Mouse (Mus musculus): ENCODE data around the gene Celf2. TPM values are rescaled to one million over a fixed set of nuclear protein-coding genes. Genes with fewer than 3 reads are reported as not detected.

The Celf2 gene
- polyA plus RNA-seq, 1 experiment = 8.9 TPM

DNA sequence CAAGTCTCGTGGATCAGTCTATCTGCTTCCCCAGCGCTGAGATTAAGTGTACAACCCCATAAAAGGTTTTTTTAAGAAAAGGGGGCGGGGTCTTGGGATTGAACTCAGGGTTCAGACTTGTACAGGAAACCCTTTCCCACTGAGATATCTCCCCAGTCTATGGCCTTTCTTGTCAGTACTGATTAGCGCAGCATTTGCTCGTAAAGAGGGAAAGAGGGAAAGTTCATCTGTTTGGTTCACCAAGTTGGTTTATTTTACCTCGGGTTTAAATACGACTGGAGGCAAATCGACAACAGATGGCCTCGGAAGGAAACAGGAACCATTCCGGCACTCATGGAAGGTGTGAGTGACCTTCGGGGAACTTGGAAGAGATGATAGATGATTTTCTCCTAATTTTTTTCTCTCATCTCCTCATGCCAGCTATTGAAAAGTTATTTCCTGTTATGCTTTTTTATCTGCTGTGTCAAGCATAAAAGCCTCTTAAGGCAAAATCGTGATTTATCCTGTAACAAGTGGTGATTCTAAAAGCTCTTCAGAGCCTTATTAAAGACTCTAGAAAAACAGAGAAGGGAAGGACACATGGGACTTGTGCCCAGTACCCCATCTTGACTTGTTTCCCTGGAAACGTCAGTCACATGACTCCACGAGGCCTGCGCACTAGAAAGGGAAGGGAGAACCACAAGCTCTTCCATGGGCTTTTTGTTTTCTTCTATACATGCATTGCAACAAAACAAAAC is 585.5 kb downstream of the Celf2 start:
- Histone ChIP-seq H3K27me3 (ENCODE audit: control insufficient read depth, insufficient read depth, low read length) (no peaks in the 10 kb centered on the region), H3K4me1 (ENCODE audit: control insufficient read depth, insufficient read depth, insufficient read length, low read length) (no peaks in the 10 kb centered on the region), H3K36me3 (ENCODE audit: control insufficient read depth, insufficient read depth, low read length) (no peaks in the 10 kb centered on the region), H3K27ac (ENCODE audit: insufficient read depth, low read depth, low read length) (no peak overlapping the region), H3K4me3 (ENCODE audit: low read depth, low read length) (no peak overlapping the region)
- 63% methylated on average over 15 of the region's 15 CpGs for WGBS
- no peak for TF ChIP-seq POLR2A (IDR thresholded peaks at IDR 0.05; ENCODE audit: low read depth, low read length)
- TF ChIP-seq CTCF (IDR thresholded peaks at IDR 0.05; ENCODE audit: extremely low read depth, insufficient read length, insufficient replicate concordance, low read depth, low read length) = no peak

DNA sequence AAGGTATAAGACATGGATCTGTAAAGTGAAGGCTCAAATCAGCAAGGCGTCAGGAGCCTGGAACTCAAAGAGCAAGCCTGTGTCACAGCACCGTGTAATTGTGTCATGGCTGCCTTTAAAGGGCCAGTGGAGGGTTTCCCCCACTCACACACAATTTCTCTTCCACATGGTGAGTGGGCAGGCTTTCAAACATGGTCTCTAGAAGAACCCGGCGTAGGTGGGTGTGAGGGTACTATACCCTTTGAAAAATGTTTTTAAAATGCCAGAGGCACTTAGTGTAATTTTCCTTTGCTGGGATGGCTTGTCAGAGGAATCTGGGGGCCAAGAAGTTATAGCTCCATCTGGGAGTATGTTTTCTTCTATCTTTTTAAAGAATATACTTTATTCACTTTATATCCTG is 594.0 kb downstream of the Celf2 start:
- H3K36me3 ChIP-seq (ENCODE audit: control insufficient read depth, insufficient read depth, low read length) = no peaks in the 10 kb centered on the region
- no peak for TF ChIP-seq POLR2A (IDR thresholded peaks at IDR 0.05; ENCODE audit: low read depth, low read length)
- no peaks in the 10 kb centered on the region for H3K4me1 ChIP-seq (ENCODE audit: control insufficient read depth, insufficient read depth, insufficient read length, low read length)
- 89% methylated on average over 4 of the region's 4 CpGs for WGBS
- H3K4me3 ChIP-seq (ENCODE audit: low read depth, low read length) = no peak overlapping the region
- H3K27ac ChIP-seq (ENCODE audit: insufficient read depth, low read depth, low read length) = no peak overlapping the region
- H3K27me3 ChIP-seq (ENCODE audit: control insufficient read depth, insufficient read depth, low read length) = no peaks in the 10 kb centered on the region

DNA sequence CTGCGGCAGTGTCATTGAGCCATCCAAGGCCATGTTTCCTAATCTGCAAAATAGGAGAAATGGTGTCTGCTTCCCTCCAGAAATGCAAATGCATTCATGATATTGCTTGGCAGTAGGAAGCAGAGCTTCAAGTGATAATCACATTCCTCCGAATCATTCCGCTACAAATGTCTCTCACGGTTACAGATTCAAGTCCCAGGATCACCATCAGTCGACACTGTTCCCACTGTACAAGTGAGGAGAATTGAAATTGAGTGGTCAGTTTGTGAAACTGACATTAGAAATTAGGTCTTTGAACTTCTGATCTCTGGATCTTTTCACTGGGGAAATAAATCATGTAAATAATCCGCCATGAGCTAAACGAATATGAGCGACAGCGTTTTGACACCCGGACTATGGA is 596.0 kb downstream of the Celf2 start:
- H3K27ac ChIP-seq (ENCODE audit: insufficient read depth, low read depth, low read length) = no peak overlapping the region
- TF ChIP-seq POLR2A (IDR thresholded peaks at IDR 0.05; ENCODE audit: low read depth, low read length) (no peak), CTCF (IDR thresholded peaks at IDR 0.05; ENCODE audit: extremely low read depth, insufficient read length, insufficient replicate concordance, low read depth, low read length) (no peak)
- no peak overlapping the region for H3K4me3 ChIP-seq (ENCODE audit: low read depth, low read length)
- H3K4me1 ChIP-seq (ENCODE audit: control insufficient read depth, insufficient read depth, insufficient read length, low read length) = no peaks in the 10 kb centered on the region
- no peaks in the 10 kb centered on the region for H3K36me3 ChIP-seq (ENCODE audit: control insufficient read depth, insufficient read depth, low read length)
- no peaks in the 10 kb centered on the region for H3K27me3 ChIP-seq (ENCODE audit: control insufficient read depth, insufficient read depth, low read length)
- WGBS = 94% methylated on average over 10 of the region's 10 CpGs

DNA sequence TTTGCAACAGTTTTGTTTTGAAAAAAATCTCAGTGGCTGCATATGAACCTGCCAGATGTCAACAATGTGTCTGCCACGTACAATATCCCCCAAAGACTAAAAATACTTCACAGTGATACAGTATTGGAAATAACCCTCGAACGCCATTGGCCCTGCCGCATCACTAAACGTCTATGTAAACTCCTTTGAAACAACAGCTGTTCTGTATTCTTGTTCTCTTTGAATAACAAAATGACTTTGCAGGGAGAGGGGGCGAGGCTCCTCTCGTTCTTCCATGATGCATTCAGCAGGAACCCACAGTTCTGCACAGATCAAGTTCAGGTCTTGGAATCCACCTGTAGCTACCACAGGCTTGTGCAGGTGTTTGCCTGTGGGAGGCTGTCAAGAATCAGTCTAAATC is 597.4 kb downstream of the Celf2 start:
- 71% methylated on average over 7 of the region's 7 CpGs for WGBS
- no peak overlapping the region for H3K4me3 ChIP-seq (ENCODE audit: low read depth, low read length)
- H3K4me1 ChIP-seq (ENCODE audit: control insufficient read depth, insufficient read depth, insufficient read length, low read length) = no peaks in the 10 kb centered on the region
- TF ChIP-seq POLR2A (IDR thresholded peaks at IDR 0.05; ENCODE audit: low read depth, low read length) (no peak), CTCF (IDR thresholded peaks at IDR 0.05; ENCODE audit: extremely low read depth, insufficient read length, insufficient replicate concordance, low read depth, low read length) (no peak)
- no peaks in the 10 kb centered on the region for H3K36me3 ChIP-seq (ENCODE audit: control insufficient read depth, insufficient read depth, low read length)
- H3K27me3 ChIP-seq (ENCODE audit: control insufficient read depth, insufficient read depth, low read length) = no peaks in the 10 kb centered on the region
- no peak overlapping the region for H3K27ac ChIP-seq (ENCODE audit: insufficient read depth, low read depth, low read length)

DNA sequence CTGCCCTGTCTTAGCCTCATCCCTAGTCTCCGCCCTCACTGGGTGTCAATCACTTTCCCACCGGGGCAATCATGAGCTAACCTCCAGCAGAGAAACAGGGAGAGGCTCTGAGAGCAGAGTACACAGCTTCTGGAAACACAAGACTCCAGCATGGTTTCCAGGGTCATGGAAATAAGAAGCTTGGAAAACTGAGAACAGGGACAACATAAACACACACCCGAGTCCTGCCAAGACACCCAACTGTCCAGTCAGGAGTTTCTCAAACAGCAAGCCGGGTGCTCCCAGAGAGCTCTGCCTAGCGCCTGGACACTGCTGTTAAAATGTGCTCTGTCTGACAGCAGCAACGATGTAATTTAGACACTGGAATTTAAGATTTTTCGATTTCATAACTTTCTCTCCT is 599.4 kb downstream of the Celf2 start:
- no peak overlapping the region for H3K27ac ChIP-seq (ENCODE audit: insufficient read depth, low read depth, low read length)
- no peaks in the 10 kb centered on the region for H3K27me3 ChIP-seq (ENCODE audit: control insufficient read depth, insufficient read depth, low read length)
- no peaks in the 10 kb centered on the region for H3K36me3 ChIP-seq (ENCODE audit: control insufficient read depth, insufficient read depth, low read length)
- 67% methylated on average over 7 of the region's 7 CpGs for WGBS
- H3K4me3 ChIP-seq (ENCODE audit: low read depth, low read length) = no peak overlapping the region
- TF ChIP-seq CTCF (IDR thresholded peaks at IDR 0.05; ENCODE audit: extremely low read depth, insufficient read length, insufficient replicate concordance, low read depth, low read length) (no peak), POLR2A (IDR thresholded peaks at IDR 0.05; ENCODE audit: low read depth, low read length) (no peak)
- no peaks in the 10 kb centered on the region for H3K4me1 ChIP-seq (ENCODE audit: control insufficient read depth, insufficient read depth, insufficient read length, low read length)

DNA sequence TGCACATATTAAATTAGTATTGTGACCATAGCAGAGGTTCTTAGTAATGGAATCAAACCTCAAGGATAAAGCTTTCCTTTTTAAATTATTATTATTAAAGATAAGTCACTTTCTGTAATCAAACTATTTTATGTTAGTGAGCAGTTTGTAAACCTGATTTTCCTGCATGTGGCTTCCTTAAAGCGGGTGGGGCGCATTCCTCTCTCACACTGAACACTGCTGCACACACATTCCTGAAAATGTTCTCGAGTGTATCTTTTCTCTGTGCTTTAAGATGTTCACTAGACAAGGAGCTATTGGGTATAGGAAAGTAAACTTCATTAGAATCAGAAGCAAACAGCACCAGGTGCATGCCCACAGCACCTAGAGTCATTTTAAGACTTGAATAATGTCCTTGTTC is 605.0 kb downstream of the Celf2 start:
- WGBS = 64% methylated on average over 3 of the region's 3 CpGs
- Histone ChIP-seq H3K4me1 (ENCODE audit: control insufficient read depth, insufficient read depth, insufficient read length, low read length) (no peaks in the 10 kb centered on the region), H3K36me3 (ENCODE audit: control insufficient read depth, insufficient read depth, low read length) (no peaks in the 10 kb centered on the region), H3K4me3 (ENCODE audit: low read depth, low read length) (no peak overlapping the region), H3K27ac (ENCODE audit: insufficient read depth, low read depth, low read length) (no peak overlapping the region), H3K27me3 (ENCODE audit: control insufficient read depth, insufficient read depth, low read length) (no peaks in the 10 kb centered on the region)
- TF ChIP-seq POLR2A (IDR thresholded peaks at IDR 0.05; ENCODE audit: low read depth, low read length) = no peak
- no peak for TF ChIP-seq CTCF (IDR thresholded peaks at IDR 0.05; ENCODE audit: extremely low read depth, insufficient read length, insufficient replicate concordance, low read depth, low read length)

DNA sequence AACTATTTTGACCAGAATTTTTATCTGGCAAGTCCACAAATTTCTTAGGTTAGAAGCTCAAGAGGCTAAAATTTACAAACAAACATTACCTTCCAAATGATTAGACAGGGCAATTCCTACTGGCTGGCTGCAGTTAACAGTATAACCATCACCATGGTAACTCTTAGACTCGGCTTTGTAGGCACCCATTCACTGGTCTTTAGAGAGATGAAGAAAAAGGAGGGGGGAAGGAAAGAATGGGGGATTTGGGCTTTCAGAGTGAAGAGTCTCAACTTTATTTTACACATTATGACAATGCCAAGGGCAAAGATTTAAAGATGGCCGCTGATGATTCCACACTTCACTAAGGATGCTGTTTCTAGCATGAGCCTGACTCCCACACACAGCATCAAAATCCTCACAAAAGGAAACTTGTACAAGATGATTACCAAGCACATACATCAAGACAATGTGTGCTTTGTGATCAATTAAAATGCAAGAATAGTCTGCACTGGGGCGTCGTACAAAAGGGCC is 606.1 kb downstream of the Celf2 start:
- Histone ChIP-seq H3K27me3 (ENCODE audit: control insufficient read depth, insufficient read depth, low read length) (no peaks in the 10 kb centered on the region), H3K4me1 (ENCODE audit: control insufficient read depth, insufficient read depth, insufficient read length, low read length) (no peaks in the 10 kb centered on the region), H3K27ac (ENCODE audit: insufficient read depth, low read depth, low read length) (no peak overlapping the region), H3K4me3 (ENCODE audit: low read depth, low read length) (no peak overlapping the region), H3K36me3 (ENCODE audit: control insufficient read depth, insufficient read depth, low read length) (no peaks in the 10 kb centered on the region)
- no peak for TF ChIP-seq CTCF (IDR thresholded peaks at IDR 0.05; ENCODE audit: extremely low read depth, insufficient read length, insufficient replicate concordance, low read depth, low read length)
- no peak for TF ChIP-seq POLR2A (IDR thresholded peaks at IDR 0.05; ENCODE audit: low read depth, low read length)
- 79% methylated on average over 4 of the region's 4 CpGs for WGBS
